Mouse (Mus musculus): ENCODE results near the gene Prkn. TPM values are rescaled to one million over a fixed set of nuclear protein-coding genes. Genes with fewer than 3 reads are reported as not detected.

The Prkn gene
- polyA plus RNA-seq, 1 experiment from 2014 or later: 3.9 TPM

DNA sequence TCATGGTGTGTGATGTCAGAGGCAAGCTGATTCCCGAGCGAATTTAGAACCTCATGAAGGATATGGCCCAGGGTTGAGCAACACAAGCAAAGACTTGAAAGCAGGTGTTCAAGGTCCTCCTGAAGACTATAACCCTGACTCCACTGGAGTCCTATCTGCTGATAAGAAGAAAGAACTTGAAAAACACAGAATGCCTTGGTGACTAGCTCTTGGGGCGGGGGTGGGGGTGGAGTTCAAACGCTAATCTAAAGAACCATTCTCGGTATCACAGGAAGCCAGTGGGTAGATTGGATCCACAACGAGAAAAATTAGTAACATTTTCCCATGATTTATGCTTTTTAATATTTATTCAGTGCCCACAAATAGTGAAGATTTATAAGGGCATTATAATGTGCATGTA is 879.6 kb downstream of the Prkn start:
- no peak overlapping the region for H3K4me2 ChIP-seq

DNA sequence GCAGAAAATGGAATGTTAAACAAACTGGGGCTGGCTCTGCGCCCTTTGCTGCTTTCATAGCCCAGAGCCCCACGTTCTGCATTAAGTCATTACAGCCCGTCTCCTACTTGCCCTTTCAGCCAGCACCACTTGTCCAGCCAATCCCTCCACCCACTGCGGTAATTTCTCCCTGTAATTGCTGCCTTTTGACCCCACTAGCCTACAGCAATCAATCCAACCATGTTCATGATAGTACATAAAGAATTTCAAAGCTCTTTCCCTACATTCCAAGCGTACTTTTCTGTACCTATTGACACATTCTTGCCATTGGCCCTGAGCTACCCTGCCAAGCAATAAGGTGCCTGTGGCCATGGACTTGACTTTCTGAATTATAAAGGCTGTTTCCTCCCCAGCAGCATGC is 881.7 kb downstream of the Prkn start:
- no peak for ATAC-seq (ENCODE audit: low FRiP score)
- Histone ChIP-seq H3K4me1 (replicated peaks) (peaks cover 12% of the 10 kb centered on the region), H3K27ac (no peak overlapping the region), H3K27me3 (no peaks in the 10 kb centered on the region), H3K9ac (no peak overlapping the region), H3K36me3 (no peaks in the 10 kb centered on the region), H3K4me3 (no peak overlapping the region), H3K4me2 (no peak overlapping the region), H3K9me3 (no peaks in the 10 kb centered on the region)
- 61% methylated on average over 5 of the region's 5 CpGs for WGBS

More for the DNA sequence above, 879.6 kb downstream of the Prkn start:
- H3K27me3 ChIP-seq: no peaks in the 10 kb centered on the region
- H3K9ac ChIP-seq: no peak overlapping the region
- ATAC-seq (ENCODE audit: low FRiP score): no peak
- no peak overlapping the region for H3K27ac ChIP-seq
- 89% methylated on average over 6 of the region's 6 CpGs for WGBS
- H3K36me3 ChIP-seq: no peaks in the 10 kb centered on the region
- H3K4me1 ChIP-seq (replicated peaks): peaks cover 12% of the 10 kb centered on the region
- H3K9me3 ChIP-seq: no peaks in the 10 kb centered on the region
- H3K4me3 ChIP-seq: no peak overlapping the region

DNA sequence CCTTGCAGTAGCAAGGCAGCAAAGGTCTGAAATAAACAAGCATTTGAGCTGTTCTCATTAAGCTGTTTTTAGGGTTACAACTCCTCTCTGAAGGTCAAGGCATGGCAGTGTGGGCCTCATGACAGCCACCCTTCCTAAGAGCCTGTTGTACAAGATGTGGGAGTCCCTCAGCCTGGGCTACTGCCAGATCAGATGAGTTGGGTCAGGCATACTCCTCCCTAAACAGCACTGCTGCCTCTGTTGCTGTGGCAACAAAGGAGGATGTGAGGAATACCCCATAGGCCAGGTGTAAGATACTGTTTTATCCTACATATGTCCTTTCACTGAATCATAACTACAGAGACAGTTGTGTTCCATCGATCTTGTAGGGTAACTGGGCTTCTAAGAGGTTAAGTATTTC is 882.3 kb downstream of the Prkn start:
- no peak overlapping the region for H3K9ac ChIP-seq
- H3K27ac ChIP-seq: no peak overlapping the region
- no peak for ATAC-seq (ENCODE audit: low FRiP score)
- H3K4me2 ChIP-seq: no peak overlapping the region
- peaks cover 12% of the 10 kb centered on the region for H3K4me1 ChIP-seq (replicated peaks)
- H3K36me3 ChIP-seq: no peaks in the 10 kb centered on the region
- H3K27me3 ChIP-seq: no peaks in the 10 kb centered on the region
- 84% methylated on average over 1 of the region's 1 CpGs for WGBS
- H3K4me3 ChIP-seq: no peak overlapping the region
- H3K9me3 ChIP-seq: no peaks in the 10 kb centered on the region

DNA sequence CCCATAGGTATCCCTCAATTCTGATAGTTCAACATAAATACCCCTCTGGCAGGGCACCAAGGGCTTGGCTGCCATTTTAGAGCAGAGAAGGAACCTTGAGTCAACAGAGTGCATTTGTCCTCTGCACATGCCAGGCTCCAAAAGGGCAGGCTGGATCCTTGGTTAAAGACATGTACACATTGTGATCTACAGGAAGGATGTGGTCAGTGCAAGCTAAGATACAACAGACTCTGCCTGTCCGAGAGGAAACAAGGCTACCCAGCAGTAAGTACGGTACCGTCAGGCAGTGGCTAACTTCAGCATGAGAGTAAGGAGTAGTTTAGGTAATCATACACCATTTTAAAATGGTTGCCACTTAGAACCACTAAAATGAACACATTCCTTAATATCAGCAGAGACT is 884.0 kb downstream of the Prkn start:
- WGBS: 86% methylated on average over 3 of the region's 3 CpGs
- Histone ChIP-seq H3K9me3 (no peaks in the 10 kb centered on the region), H3K4me2 (no peak overlapping the region), H3K36me3 (no peaks in the 10 kb centered on the region), H3K9ac (no peak overlapping the region), H3K4me3 (no peak overlapping the region), H3K4me1 (replicated peaks) (peaks cover 12% of the 10 kb centered on the region), H3K27me3 (no peaks in the 10 kb centered on the region), H3K27ac (no peak overlapping the region)
- no peak for ATAC-seq (ENCODE audit: low FRiP score)

DNA sequence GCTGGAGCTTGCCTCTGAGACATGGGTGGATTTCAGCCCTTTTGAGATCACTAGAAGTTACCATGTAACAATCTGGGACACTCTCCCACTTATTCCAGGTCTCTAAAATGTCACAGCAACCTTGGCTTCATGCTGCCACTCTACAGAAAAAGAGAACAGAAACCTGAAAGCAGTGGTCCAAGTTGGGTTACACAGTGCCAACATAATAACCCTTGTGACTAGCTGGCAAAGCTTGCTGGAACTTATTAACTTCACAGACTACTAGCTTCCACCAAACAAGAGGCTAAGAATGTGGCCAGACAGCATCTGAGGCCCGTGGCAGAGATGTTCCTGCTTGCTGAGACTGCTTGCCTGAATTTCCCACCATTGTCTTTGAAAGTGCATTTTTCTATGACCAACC is 886.9 kb downstream of the Prkn start:
- Histone ChIP-seq H3K4me2 (no peak overlapping the region), H3K27ac (no peak overlapping the region), H3K9ac (no peak overlapping the region), H3K4me1 (replicated peaks) (peaks cover 24% of the 10 kb centered on the region), H3K4me3 (no peak overlapping the region), H3K27me3 (no peaks in the 10 kb centered on the region), H3K36me3 (no peaks in the 10 kb centered on the region), H3K9me3 (no peaks in the 10 kb centered on the region)
- 71% methylated on average over 1 of the region's 1 CpGs for WGBS
- ATAC-seq (ENCODE audit: low FRiP score): no peak

DNA sequence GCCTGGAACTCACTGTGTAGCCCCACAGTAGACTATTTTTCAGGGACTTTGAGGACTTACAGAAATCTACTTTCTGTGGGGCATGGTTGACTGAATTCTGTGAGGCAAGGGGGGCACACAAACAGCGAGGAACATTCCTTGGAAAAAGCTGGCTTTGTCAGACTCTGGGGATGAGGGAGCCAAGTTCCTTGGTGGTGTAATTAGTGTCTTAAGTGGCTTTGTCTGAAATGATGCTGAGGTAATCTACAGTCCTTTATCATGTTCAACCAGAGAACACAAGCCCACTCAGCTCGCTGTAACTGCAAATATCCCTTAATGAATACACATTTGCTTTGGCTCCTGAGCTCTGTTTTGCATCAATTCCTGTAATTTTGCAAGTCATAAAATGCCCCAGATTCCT is 888.1 kb downstream of the Prkn start:
- H3K4me1 ChIP-seq (replicated peaks): peaks cover 19% of the 10 kb centered on the region
- no peak overlapping the region for H3K27ac ChIP-seq
- H3K9me3 ChIP-seq: no peaks in the 10 kb centered on the region
- H3K36me3 ChIP-seq: no peaks in the 10 kb centered on the region
- H3K4me2 ChIP-seq: no peak overlapping the region
- H3K9ac ChIP-seq: no peak overlapping the region
- no peaks in the 10 kb centered on the region for H3K27me3 ChIP-seq
- WGBS: 71% methylated on average over 2 of the region's 2 CpGs
- H3K4me3 ChIP-seq: no peak overlapping the region
- no peak for ATAC-seq (ENCODE audit: low FRiP score)

DNA sequence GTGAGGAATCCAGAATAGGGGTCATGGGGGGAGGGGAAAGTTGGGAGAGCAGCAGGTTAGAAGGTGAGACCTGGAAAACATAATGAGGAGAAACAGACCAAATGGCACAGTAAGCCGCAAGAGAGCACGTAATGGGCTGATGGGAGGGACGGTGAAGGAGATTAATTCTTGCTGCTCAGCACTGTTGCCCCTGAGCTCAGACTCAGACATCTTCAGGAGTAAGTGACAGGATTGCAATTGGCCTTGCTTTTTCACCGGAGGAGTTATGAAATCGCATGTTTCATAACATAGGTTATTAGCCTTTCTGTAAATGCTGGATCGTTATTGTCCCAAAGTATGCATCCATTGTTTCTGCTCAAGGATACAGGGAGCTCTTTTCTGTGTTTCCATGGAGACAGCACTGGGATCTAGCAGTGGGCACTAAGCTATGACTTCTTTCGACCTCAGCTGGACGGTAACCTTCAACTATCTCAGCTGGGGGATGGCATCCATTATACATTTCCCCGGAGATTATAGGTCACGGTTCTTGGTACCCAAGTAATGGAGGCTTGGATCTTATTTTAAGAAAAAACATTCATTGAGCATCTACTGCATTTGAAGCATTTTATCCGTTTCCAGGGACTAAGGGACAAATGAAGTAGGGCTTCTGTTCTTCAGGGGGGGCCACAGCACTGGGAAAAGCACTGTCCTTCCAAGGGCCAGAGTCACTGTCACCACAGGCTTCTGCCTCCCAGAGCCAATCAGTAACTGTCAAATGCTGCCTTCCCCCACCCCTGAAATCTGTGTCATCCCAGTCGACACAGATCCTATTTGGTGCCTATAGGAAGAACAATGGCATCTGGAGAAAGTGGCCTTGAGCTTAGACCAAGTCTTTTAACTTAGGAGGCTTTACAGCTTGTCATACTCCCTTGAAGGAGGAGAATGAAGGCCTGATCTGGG is 890.7 kb downstream of the Prkn start:
- no peaks in the 10 kb centered on the region for H3K27me3 ChIP-seq
- no peaks in the 10 kb centered on the region for H3K9me3 ChIP-seq
- no peak overlapping the region for H3K9ac ChIP-seq
- H3K36me3 ChIP-seq: no peaks in the 10 kb centered on the region
- ATAC-seq (ENCODE audit: low FRiP score): no peak
- peak overlapping the region; percentile 46 for H3K27ac ChIP-seq
- H3K4me1 ChIP-seq (replicated peaks): peaks cover 20% of the 10 kb centered on the region
- 0 out of 2 replicates have a peak overlapping the region, but pooled peaks have one; percentile 8 for H3K4me2 ChIP-seq
- H3K4me3 ChIP-seq: no peak overlapping the region
- 41% methylated on average over 12 of the region's 12 CpGs for WGBS

DNA sequence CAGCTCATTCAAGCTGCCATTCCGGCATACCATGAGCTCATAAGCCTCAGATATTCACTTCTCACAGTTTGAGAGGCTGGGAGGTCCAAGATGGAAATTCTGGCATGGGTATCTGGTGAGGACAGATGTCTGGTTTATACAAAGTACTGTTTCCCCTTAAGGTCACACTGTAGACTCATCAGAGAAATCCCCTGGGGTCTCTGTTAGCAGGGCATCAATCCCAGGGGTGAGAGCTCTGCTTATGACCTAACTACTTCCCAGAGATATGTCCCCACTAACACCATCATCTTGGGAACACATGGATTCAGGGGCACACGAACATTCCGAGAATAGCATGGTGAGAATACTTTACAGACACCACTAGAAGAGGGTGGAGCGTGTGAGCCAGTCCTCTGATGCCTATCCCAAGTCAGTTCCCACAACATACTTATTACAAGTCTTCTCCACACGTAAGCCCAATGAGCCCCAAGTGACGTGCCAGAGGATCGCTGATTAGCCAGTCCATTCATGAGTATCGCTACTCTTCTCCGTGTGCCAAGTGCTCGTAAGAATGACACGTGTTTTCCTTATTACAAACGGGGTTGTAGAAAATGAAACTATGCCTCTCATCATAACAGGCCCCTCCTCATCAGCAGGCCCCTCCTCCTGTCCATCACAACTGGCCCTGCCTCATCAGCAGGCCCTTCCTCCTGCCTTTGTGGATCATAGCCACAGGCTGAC is 895.1 kb downstream of the Prkn start:
- WGBS: 85% methylated on average over 12 of the region's 12 CpGs
- Histone ChIP-seq H3K9ac (no peak overlapping the region), H3K4me1 (replicated peaks) (peaks cover 16% of the 10 kb centered on the region), H3K4me3 (no peak overlapping the region), H3K27ac (no peak overlapping the region), H3K4me2 (no peak overlapping the region), H3K36me3 (no peaks in the 10 kb centered on the region), H3K27me3 (no peaks in the 10 kb centered on the region), H3K9me3 (no peaks in the 10 kb centered on the region)
- ATAC-seq (ENCODE audit: low FRiP score): no peak

DNA sequence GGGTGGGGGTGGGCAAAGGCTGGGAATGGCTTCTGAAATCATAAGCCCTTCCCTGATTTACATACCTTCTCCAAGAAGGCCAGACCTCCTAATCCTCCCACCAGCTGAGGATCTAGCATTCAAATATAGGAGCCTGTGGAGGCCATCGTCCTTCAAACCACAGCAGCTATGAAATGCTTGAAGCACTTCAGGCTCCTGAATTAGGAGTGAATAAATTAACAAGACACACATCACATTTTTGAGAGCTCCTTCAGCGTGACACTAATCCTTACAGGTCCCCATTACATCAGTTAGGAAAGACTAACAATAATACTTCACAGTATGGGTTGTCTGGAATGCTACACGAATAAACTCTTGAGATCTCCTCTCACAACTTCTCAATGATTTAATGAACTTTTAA is 896.3 kb downstream of the Prkn start:
- H3K36me3 ChIP-seq: no peaks in the 10 kb centered on the region
- WGBS: 77% methylated on average over 3 of the region's 3 CpGs
- no peaks in the 10 kb centered on the region for H3K9me3 ChIP-seq
- H3K4me3 ChIP-seq: no peak overlapping the region
- no peak for ATAC-seq (ENCODE audit: low FRiP score)
- no peaks in the 10 kb centered on the region for H3K27me3 ChIP-seq
- H3K4me2 ChIP-seq: no peak overlapping the region
- no peak overlapping the region for H3K27ac ChIP-seq
- peaks cover 4% of the 10 kb centered on the region; the same call in 1 of the 2 replicates for H3K4me1 ChIP-seq (replicated peaks)
- H3K9ac ChIP-seq: no peak overlapping the region

DNA sequence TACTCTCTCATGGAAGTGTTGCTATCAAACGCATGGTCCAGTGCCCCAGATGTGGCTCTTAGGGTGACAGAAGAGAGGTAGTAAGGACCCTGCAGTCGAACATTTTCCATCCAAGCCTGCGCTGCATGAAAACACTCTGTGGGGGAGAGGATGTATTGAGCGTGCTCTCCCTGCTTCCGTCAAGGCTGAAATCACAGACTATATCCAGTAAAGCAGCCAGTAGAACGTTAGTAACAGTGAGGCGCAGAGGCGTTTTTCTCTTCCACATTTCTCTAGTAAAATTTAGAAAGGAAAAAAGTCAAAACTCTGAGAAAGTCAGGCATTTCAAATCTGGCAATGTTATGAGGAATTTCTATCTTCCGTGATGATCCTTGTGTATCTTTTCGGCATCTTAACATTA is 897.7 kb downstream of the Prkn start:
- ATAC-seq (ENCODE audit: low FRiP score): no peak

DNA sequence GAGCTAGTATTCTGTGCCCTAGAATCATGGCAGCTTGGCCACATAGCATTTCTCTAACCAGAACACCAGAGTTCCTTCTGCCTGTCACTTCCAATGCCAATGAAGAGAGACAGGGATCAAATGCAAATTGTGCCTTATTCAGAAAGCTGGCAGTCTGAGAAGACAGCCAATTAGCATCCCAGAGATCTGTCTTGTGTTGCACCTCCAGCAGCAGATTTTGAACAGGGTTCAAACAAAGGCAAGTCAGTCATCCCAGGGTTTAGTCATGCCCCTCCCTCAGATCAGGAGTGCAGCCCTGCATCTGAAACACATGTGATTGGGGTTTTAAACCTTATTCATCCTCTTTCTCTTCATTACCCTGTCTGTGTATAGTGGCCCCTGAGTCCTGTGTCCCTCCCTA is 900.5 kb downstream of the Prkn start:
- Histone ChIP-seq H3K4me2 (no peak overlapping the region), H3K4me1 (replicated peaks) (no peaks in the 10 kb centered on the region), H3K4me3 (no peak overlapping the region), H3K9me3 (no peaks in the 10 kb centered on the region), H3K27me3 (no peaks in the 10 kb centered on the region), H3K36me3 (no peaks in the 10 kb centered on the region), H3K27ac (no peak overlapping the region), H3K9ac (no peak overlapping the region)
- ATAC-seq (ENCODE audit: low FRiP score): no peak

More for the DNA sequence above, 897.7 kb downstream of the Prkn start:
- H3K27me3 ChIP-seq: no peaks in the 10 kb centered on the region
- WGBS: 95% methylated on average over 10 of the region's 10 CpGs
- no peaks in the 10 kb centered on the region for H3K9me3 ChIP-seq
- H3K9ac ChIP-seq: no peak overlapping the region
- no peak overlapping the region for H3K27ac ChIP-seq
- H3K4me3 ChIP-seq: no peak overlapping the region
- H3K36me3 ChIP-seq: no peaks in the 10 kb centered on the region
- no peak overlapping the region for H3K4me2 ChIP-seq
- peaks cover 4% of the 10 kb centered on the region; the same call in 1 of the 2 replicates for H3K4me1 ChIP-seq (replicated peaks)

DNA sequence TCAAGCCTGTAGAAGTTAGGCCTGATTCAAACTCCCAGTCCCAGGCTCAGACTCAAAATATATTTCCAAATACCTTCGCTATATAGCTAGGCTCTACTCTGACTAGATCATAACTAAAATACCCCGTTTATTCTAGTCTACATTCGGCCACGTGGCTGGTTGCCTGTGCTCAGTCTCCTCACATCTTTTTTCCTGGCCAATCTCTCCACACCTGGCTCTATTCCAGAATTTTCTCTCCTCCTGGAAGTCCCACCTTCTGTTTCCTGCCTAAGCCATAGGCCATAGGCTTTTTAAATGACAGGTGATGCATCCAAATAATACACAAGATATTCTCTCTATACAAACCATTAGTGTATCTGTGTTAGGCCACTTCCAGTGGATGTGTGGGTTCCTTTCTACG is 901.0 kb downstream of the Prkn start:
- Histone ChIP-seq H3K27me3 (no peaks in the 10 kb centered on the region), H3K9me3 (no peaks in the 10 kb centered on the region), H3K4me1 (replicated peaks) (0 out of 2 replicates have a peak, but pooled peaks cover 2% of the 10 kb centered on the region), H3K4me2 (no peak overlapping the region), H3K4me3 (no peak overlapping the region), H3K36me3 (no peaks in the 10 kb centered on the region), H3K9ac (no peak overlapping the region), H3K27ac (no peak overlapping the region)
- 92% methylated on average over 5 of the region's 5 CpGs for WGBS
- ATAC-seq (ENCODE audit: low FRiP score): no peak

All from hindbrain, embryonic 13.5 days (tissue).